Comparison of ENCODE assay signal across 18 mouse cellular contexts in the genomic region with DNA sequence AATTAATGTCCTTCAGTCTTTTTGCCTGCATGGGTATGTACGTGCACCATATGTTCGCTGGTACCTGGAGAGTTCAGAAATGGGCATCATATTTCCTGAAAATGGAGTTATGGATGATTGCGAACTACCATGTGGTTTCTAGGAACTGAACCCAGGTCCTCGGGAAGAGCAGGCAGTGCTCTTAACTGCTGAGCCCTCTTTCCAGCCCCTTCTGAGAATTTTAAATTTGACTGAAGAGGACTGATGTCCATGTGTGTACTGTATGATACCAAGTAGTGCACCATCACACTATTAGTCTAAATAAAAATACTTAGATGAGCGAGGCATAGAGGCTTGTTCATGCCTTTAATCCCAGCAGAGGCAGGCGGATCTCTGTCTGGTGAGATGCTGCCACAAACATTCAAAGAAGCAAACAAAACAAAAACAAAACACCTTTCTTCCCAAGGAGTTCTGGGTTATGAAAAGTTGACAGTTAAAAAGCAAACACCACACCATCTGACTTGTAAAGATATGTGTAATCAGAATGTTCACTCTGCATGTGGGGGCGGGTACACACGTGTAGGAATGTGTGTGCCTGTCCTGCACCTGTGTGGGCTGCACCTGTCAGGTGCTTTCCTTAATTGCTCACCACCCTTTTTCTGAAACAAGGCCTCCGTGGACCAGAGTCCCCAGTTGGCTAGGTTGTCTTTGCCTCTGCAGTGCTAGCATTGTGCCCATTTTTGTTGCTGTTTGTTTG. TPM values are rescaled to one million over a fixed set of nuclear protein-coding genes. Genes with fewer than 3 reads are reported as not detected.
DNase-seq lines count a peak whose midpoint lies in the region; ATAC-seq and TF ChIP-seq lines count a peak whose summit lies in the region.
"Had no signal": no experiment of that assay in that cellular context is flagged by ENCODE, and none has a peak within 500 bp of the region (broad histone marks: within the 10 kb centered on the region; RNA-seq: fewer than 3 reads in every experiment).

No protein-coding gene starts in this region.

- WGBS in liver, embryonic 16.5 days (ENCODE audit: insufficient replicate concordance) = 41% methylated on average over 9 of the region's 9 CpGs
- 85% methylated on average over 9 of the region's 9 CpGs for WGBS in forebrain, embryonic 13.5 days

- peak overlapping the region; percentile 20; the same call in 1 of the 2 replicates for H3K4me3 ChIP-seq in G1E (ENCODE audit: low read depth, low read length)
- H3K4me3 ChIP-seq in liver, embryonic 16.5 days (ENCODE audit: low read depth, low read length) = no peak overlapping the region
- H3K4me3 ChIP-seq in forebrain, embryonic 13.5 days = no peak overlapping the region
- H3K4me3 ChIP-seq: gastrocnemius, adult 2 months; heart, embryonic 10.5 days; lung, embryonic 15.5 days had no signal

- H3K36me3 ChIP-seq in G1E (replicated peaks) = no peaks in the 10 kb centered on the region
- no peaks in the 10 kb centered on the region for H3K36me3 ChIP-seq in liver, embryonic 16.5 days (ENCODE audit: control insufficient read depth, insufficient read depth)
- no peaks in the 10 kb centered on the region for H3K36me3 ChIP-seq in forebrain, embryonic 13.5 days (ENCODE audit: poor library complexity, severe bottlenecking)
- H3K36me3 ChIP-seq: heart, embryonic 10.5 days; lung, embryonic 15.5 days had no signal

- no peak for TF ChIP-seq CTCF in G1E (IDR thresholded peaks at IDR 0.05; ENCODE audit: low read depth, low read length)

- H3K27me3 ChIP-seq in G1E (ENCODE audit: insufficient read depth, low read length) = no peaks in the 10 kb centered on the region
- H3K27me3 ChIP-seq in liver, embryonic 16.5 days (ENCODE audit: control insufficient read depth, insufficient read depth, low read depth, low read length) = no peaks in the 10 kb centered on the region
- H3K27me3 ChIP-seq in forebrain, embryonic 13.5 days = no peaks in the 10 kb centered on the region
- H3K27me3 ChIP-seq: lung, embryonic 15.5 days had no signal

- peak overlapping the region; percentile 26 for H3K4me2 ChIP-seq in liver, embryonic 16.5 days (ENCODE audit: low read depth, low read length)
- no peak overlapping the region for H3K4me2 ChIP-seq in forebrain, embryonic 13.5 days
- H3K4me2 ChIP-seq: lung, embryonic 15.5 days had no signal

- H3K4me1 ChIP-seq in G1E (ENCODE audit: insufficient read depth, low read depth, low read length) = peaks cover 63% of the 10 kb centered on the region
- H3K4me1 ChIP-seq in liver, embryonic 16.5 days (ENCODE audit: control insufficient read depth, low read depth, low read length) = peaks cover 51% of the 10 kb centered on the region
- peaks cover 11% of the 10 kb centered on the region for H3K4me1 ChIP-seq in forebrain, embryonic 13.5 days

- no peaks in the 10 kb centered on the region for H3K9me3 ChIP-seq in G1E (replicated peaks)
- H3K9me3 ChIP-seq in liver, embryonic 16.5 days (replicated peaks; ENCODE audit: control insufficient read depth, low read length) = no peaks in the 10 kb centered on the region
- H3K9me3 ChIP-seq in forebrain, embryonic 13.5 days (replicated peaks) = no peaks in the 10 kb centered on the region
- H3K9me3 ChIP-seq: heart, embryonic 10.5 days; lung, embryonic 15.5 days had no signal

- ATAC-seq in G1E (ENCODE audit: extremely low read depth, insufficient number of reproducible peaks, low FRiP score, poor library complexity, severe bottlenecking) = no peak
- peak; percentile 59 for ATAC-seq in liver, embryonic 16.5 days (ENCODE audit: low read depth)
- ATAC-seq in forebrain, embryonic 13.5 days = no peak
- ATAC-seq: forebrain, embryonic 14.5 days; hindbrain, postnatal 0 days had no signal

- H3K9ac ChIP-seq in liver, embryonic 16.5 days (ENCODE audit: low read depth, low read length) = 0 out of 2 replicates have a peak overlapping the region, but pooled peaks have one; percentile 14
- no peak overlapping the region for H3K9ac ChIP-seq in forebrain, embryonic 13.5 days
- H3K9ac ChIP-seq: lung, embryonic 15.5 days had no signal

- peak overlapping the region; percentile 83 for H3K27ac ChIP-seq in liver, embryonic 16.5 days (ENCODE audit: low read length)
- H3K27ac ChIP-seq in forebrain, embryonic 13.5 days = no peak overlapping the region
- H3K27ac ChIP-seq: gastrocnemius, adult 2 months; heart, embryonic 10.5 days; hindbrain, postnatal 0 days; lung, embryonic 15.5 days had no signal

- DNase-seq in G1E (ENCODE audit: low spot score) = no peak
- DNase-seq in c-Kit-positive CD71-positive TER-119-positive erythroid progenitor cells, embryonic 14.5 days (ENCODE audit: low spot score) = peak; percentile 76
- DNase-seq in liver = peak; percentile 65
- DNase-seq in embryo, embryonic 11 days = no peak
- DNase-seq in ovary, postnatal 36 days (ENCODE audit: low spot score) = no peak
- DNase-seq: adrenal gland, postnatal 14 days; cerebellum, adult 9-11 months; gastrocnemius, adult 2 months; kidney, adult 18-20 months; kidney, postnatal 10 days; lung, postnatal 36 days had no signal

RNA-seq across cellular contexts. Expression of a gene that starts 3.2 kb away (rescaled TPM):
- total RNA-seq in G1E (2014; fragmentation: Nextera tagmentation) (54.3 and 59.1 TPM in 2 replicates), G1E (2017) (68.9 and 88.2 TPM in 2 replicates)
- polyA plus RNA-seq in G1E (2012) = 4.9 and 6.8 TPM in 2 replicates
- 19.6 and 22.4 TPM in 2 replicates for polyA plus RNA-seq in liver, embryonic 16.5 days (2015; fragmentation: Nextera tagmentation; extraction: Ambion mirVana)
- 45.2 and 49.5 TPM in 2 replicates for polyA plus RNA-seq in forebrain, embryonic 13.5 days (2015; fragmentation: Nextera tagmentation; extraction: Ambion mirVana)

RNA-seq across cellular contexts. Expression of a gene that starts 29.1 kb away (rescaled TPM):
- total RNA-seq in G1E (2014; fragmentation: Nextera tagmentation) (30.6 and 35.5 TPM in 2 replicates), G1E (2017) (32.1 and 34.6 TPM in 2 replicates)
- polyA plus RNA-seq in G1E (2012) = 35.3 and 39.7 TPM in 2 replicates
- 10.5 and 11.0 TPM in 2 replicates for polyA plus RNA-seq in liver, embryonic 16.5 days (2015; fragmentation: Nextera tagmentation; extraction: Ambion mirVana)
- polyA plus RNA-seq in forebrain, embryonic 13.5 days (2015; fragmentation: Nextera tagmentation; extraction: Ambion mirVana) = 37.4 and 37.5 TPM in 2 replicates

RNA-seq across cellular contexts. Expression of a gene that starts 29.1 kb away (rescaled TPM):
- 6.4 and 7.7 TPM in 2 replicates for total RNA-seq in G1E (2014; fragmentation: Nextera tagmentation)
- 3.0 and 6.1 TPM in 2 replicates for total RNA-seq in G1E (2017)
- polyA plus RNA-seq in G1E (2012) = 0.25 and 0.35 TPM in 2 replicates
- 0.08 and 0.20 TPM in 2 replicates for polyA plus RNA-seq in liver, embryonic 16.5 days (2015; fragmentation: Nextera tagmentation; extraction: Ambion mirVana)
- polyA plus RNA-seq in forebrain, embryonic 13.5 days (2015; fragmentation: Nextera tagmentation; extraction: Ambion mirVana) = 3.9 and 4.6 TPM in 2 replicates
- polyA plus RNA-seq: small intestine, adult 2 months had no signal

RNA-seq across cellular contexts. Expression of a gene that starts 42.8 kb away (rescaled TPM):
- total RNA-seq in G1E (2014; fragmentation: Nextera tagmentation) = 427 and 594 TPM in 2 replicates
- total RNA-seq in G1E (2017) = 492 and 574 TPM in 2 replicates
- 29.4 and 41.7 TPM in 2 replicates for polyA plus RNA-seq in G1E (2012)
- polyA plus RNA-seq in liver, embryonic 16.5 days (2015; fragmentation: Nextera tagmentation; extraction: Ambion mirVana) = 103 and 116 TPM in 2 replicates
- polyA plus RNA-seq in forebrain, embryonic 13.5 days (2015; fragmentation: Nextera tagmentation; extraction: Ambion mirVana) = 400 and 426 TPM in 2 replicates

Comparison
In these comparisons a context has a peak if more than half of its experiments do, and no peak if none do; other contexts are left out.
1. DNase-seq: peak in c-Kit-positive CD71-positive TER-119-positive erythroid progenitor cells, embryonic 14.5 days (single experiment) and liver (single experiment); none in G1E (single experiment), embryo, embryonic 11 days (single experiment) and ovary, postnatal 36 days (single experiment).